Mouse (Mus musculus) olfactory bulb, adult 2 months (tissue): ENCODE data around the gene Hist1h2bp.
"Not testable (repeated sequence)": the region's sequence is repeated elsewhere in the genome, so short reads cannot be mapped to it uniquely, and the experiment has no call there.

Experiments used
- CTCF ChIP-seq: fragments of 200-500 bp; IDR thresholded peaks from 2 replicates; pipeline ENCODE4 v1.5.1; 2012; ENCODE audit warnings: low read depth, mild to moderate bottlenecking, low read length, moderate library complexity; ENCODE audit not compliant: insufficient read depth
- POLR2A ChIP-seq: fragments of 200-500 bp; IDR thresholded peaks from 2 replicates; pipeline ENCODE4 v1.6.1; 2012; ENCODE audit warnings: mild to moderate bottlenecking, low read depth, low read length, moderate library complexity; ENCODE audit not compliant: insufficient read depth

DNA sequence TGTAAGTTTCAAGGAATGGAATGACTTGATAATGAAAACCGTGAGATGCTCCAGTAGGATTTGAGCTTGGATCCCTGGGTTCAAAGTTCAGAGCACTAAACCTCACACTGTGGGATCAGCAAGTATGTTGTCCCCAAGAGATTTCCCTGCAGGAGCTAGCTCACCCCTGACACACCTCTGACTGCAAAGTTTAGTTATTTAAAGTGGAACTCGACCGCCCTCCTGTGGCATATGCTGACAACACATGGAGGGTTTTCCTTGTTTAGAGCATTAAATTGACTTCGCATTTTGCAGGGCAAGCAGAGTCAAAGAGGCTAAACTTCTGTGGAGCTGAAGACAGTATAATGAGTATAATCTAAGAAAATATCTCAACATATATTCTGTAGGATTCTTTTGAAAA, 15.8 kb downstream of the Hist1h2bp start:
- not testable (repeated sequence) for TF ChIP-seq CTCF, POLR2A
